Mouse (Mus musculus) lung, postnatal 14 days (tissue): ENCODE results near the gene Sall4.
"Not testable (repeated sequence)": the region's sequence is repeated elsewhere in the genome, so short reads cannot be mapped to it uniquely, and the experiment has no call there.

ENCODE experiments used
- DNase-seq: peaks from one replicate; pipeline ENCODE4 v3.0.0; 2021

Sall4 gene

DNA sequence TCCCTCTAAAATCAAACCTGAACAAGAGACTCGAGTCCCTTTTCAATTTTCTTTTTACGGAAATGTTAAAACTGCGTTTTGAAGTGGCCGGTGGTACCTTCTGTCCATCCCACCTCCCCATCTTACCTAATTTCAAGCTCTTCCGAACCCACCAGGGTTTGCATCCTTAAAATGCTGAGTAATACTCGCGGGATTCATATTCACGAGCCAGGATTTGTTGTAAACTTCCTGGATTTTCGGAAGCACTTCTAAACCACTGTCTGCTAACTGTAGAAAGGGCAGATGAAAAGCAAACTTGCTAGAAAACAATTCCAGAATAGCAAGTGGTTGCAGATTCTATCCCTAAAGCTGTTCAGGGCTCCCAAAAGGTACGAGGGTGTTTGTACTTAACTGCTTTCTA, at the start of gene Sall4:
Gene Sall4, minus strand, starts transcription at position 362 of the 400 bp plus-strand sequence.
- DNase-seq = no peak

DNA sequence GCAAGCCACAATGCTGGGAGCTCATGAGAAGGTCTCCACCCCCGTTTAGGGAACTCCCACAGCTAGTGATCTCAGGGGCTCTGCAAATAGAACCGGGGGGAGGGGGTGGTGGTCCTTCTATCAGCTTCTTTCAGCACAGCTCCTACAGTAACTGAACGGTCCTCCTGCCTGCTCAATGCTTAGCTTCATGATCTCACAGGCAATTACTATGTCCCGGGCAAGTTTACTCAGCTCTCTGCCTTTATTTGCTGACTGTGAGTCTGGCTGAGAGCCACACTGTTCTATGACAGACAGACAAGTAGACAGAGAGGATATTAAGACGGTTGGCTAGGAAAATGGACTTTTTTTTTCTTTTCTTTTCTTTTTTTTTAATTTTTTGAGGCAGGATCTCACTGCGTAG, 45.5 kb upstream of the Sall4 start:
- DNase-seq = no peak

DNA sequence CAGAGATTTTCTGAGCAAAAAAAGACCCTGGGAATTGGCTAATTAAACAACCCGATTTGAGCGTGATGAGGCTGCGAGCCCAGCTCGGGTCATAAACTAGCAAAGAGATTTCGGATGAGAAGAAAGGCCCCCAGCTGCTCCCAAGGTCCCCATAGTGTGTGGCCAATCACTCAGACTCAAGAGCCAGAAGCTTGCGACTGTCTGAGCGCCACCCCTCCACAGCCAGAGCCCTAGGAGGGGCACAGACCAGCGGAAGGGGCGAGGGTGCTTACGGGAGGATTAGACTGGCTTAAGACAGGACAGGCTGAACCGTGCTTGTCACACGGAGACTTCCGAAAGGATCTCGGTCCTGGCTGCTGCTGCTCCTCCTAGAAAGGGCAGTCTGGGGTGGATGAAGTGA, 42.2 kb upstream of the Sall4 start:
- DNase-seq = no peak

DNA sequence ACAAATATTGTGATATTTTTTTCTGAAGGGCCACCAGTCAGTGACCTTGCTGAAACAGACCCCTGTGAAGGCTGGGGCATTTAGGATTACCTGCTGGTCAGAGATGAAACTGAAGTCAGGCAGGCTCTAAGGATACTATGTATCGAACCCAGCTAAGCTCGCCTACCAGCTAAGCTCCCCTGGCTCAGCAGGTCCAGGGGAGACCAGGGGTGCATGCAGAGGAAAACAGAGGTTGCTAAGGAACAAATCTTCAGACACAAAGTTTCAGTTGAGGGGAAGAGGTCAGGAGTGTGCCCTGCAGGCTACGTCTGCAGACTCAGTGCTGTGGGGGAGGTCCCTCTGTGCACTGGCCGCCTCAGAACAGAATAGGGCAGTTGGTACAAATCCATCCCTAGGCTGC, 39.9 kb upstream of the Sall4 start:
- no peak for DNase-seq

DNA sequence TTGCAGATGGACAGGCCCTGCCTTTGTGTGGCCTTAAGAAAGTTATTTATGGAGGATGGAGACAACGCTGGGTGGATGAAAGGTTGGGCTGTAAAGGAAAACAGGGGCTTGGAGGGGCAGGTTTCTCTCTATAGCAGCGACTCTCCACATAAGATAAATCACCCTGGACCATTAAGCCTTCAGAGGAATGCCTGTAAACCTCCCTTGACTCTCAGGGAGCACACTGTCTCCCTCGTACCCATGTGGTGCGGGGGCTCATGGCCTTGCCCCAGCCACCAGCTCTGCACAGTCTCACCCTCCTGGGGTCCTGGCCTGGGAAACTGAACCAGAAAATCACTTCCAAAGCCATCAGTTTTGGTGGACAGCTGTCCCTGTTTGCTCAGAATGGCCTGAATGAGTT, 36.1 kb upstream of the Sall4 start:
- no peak for DNase-seq

DNA sequence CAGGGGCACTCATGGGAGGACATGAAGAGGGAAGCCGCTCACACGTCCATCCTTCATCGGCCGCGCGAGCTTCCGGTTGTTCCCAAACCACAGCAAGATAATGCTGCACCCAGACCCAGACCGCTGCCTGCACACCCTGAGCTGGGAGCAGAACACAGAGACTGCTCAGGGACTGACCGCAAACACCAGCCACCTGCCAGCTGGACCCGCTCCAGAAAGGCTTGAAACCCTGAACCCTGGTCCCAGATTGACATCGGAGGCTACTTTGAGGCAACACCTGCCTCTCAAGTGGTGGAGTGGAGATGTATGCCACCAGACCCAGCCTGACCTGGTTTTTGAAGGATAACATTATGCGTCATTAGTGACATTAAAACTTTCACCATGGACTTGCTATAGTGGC, 31.6 kb upstream of the Sall4 start:
- DNase-seq = no peak

DNA sequence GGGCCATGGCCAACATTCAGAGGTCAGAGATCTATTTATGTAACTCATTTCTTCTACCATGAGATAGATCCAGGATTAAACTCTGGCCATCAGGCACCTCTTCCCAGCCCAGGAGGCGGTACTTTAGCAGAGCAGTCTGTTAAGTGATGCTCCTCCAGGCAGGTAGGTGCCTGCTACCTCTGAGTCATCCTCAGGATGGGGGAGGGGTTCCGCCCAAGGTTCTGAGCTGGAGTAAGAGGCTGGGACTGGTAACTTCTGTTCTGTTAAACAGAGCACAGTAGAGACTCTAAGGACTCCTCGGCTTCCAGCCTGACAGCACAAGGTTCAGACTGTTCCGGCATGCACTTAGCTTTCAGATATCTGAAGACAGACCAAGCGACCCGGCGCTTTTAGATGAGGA, 31.2 kb upstream of the Sall4 start:
- no peak for DNase-seq

DNA sequence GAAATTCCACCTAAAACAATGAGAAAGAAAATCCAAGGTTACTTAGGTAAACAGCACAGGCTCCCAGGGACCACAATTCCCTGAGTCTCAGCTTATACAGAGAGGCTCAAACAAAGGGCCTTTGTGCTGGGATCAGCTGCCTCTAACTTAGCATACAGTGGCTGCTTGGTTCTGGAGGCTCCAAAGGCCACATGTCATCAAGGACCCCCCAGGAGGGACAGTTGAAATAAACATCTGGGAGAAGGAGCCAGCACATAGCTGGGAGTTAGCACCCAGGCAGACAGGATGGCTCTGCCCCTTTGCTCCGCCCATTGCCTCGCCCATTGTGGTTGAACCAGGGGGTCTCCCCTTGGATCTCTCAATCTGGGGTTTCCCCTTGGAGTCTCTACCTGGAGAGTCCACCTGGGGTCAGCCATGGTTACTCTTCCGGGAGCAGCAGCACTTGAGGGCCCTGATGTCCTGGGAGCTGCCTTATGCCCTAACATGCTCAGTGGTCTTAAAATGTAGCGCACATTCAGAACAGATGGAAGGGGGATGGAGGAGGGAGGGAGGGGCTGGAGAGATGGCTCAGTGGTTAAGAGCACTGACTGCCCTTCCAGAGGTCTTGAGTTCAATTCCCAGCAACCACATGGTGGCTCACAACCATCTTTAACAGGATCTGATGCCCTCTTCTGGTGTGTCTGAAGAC, 23.5 kb upstream of the Sall4 start:
- no peak for DNase-seq

DNA sequence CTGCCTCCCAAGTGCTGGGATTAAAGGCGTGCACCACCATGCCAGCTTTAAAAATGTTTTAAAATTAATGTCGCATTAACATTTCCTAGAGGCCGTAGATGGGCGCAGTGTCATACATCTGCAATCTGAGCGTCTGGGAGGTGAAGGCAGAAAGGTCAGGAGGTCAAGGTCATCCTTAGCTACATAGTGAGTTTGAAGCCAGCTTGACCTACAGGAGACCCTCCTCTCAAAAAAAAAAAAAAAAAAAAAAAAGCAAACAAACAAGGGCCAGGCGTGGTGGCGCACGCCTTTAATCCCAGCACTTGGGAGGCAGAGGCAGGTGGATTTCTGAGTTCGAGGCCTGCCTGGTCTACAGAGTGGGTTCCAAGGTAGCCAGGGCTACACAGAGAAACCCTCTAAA, 18.4 kb upstream of the Sall4 start:
- DNase-seq = no peak

DNA sequence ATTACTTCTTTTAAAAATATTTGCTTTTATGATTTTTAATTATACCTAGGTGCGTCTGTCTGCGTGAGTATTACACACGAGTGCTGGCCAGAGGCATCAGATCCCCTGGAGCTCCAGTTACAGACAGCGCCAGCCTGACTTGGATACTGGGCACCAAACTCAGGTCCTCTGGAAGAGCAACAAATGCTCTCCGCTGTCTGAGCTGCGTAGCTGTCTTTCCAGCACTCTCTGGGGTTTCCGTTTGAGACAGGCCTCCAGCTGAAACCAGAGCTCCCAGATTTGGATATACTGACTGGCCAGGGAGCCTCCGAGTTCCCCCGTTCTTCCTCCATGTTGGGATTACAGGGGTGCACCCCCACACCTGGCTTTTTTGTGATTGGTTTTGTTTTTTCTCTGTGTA, 12.9 kb upstream of the Sall4 start:
- no peak for DNase-seq

DNA sequence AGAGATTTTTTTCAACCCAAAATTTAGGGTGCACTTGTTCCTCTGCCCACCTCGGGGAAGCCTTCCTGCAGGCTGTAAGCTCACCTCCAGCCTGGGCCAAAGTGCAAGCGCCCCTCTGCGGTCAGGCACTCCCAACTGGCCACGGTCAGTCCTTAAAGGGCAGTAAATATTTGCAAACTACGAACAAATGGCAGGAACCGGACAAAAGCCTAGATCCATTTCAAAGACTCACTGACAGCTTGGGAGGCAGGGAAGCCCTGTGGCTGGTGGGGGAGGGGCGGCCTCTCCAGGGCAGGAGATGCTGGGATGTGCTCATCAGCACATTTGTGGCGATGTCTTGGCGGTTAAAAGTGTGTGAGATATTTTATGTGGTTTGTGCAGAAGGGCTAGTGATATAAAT, 12.3 kb upstream of the Sall4 start:
- no peak for DNase-seq

DNA sequence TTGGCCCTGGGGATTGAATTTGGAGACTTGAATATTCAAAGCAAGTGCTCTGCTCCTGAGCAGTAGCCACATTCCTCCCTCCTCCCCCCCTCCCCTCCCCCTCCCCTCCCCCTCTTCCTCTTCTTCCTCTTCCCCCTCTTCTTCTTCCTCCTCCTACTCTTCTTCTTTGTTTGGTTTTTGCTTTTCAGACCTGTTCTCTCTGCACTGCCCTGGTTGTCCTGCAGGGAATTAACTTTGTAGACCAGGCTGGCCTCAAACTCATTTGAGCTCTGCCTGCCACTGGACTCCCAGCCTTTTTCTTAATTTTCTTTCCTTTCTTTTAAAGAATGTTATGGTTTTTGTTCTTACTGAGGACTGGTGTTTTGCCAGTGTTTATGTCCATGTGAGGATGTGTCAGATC, 9.7 kb upstream of the Sall4 start:
- no peak for DNase-seq

DNA sequence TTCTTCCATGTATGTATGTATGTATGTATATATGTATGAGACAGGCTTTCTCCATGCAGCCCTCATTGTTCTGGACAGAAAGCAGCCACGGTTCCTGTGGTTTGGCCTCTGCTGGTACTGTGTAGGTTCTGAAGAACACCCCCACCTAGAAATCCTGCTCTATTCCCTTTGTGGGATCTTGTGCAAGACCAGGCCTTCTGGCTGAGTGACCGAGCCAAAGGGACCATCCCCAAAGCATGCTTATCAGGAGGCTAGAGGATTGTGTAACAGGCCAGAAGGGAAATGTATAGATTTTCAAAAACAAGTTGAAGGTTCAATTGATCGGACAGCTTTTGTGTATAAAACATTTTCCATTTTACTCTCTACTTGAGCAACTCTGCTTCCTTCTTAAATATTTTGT, 8.5 kb upstream of the Sall4 start:
- DNase-seq = no peak

DNA sequence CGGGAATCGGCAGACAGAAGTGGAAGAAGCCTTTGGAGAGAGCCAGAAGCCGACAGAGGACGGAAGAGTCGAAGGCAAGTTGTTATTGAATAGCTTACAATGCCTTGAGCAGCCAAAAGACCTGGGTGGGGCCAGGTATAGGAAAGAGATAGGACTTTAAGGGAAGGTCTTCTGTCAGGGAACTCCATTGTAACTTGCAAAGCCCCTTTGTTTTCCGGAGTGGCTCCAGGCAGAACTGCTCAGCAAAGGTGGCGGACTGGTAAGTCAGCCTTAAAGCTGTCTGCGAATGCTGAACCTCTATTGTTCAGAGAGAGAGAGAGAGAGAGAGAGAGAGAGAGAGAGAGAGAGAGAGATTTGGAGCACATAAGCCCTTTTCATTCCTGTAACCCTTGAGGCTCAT, 1.5 kb upstream of the Sall4 start:
- DNase-seq = no peak

DNA sequence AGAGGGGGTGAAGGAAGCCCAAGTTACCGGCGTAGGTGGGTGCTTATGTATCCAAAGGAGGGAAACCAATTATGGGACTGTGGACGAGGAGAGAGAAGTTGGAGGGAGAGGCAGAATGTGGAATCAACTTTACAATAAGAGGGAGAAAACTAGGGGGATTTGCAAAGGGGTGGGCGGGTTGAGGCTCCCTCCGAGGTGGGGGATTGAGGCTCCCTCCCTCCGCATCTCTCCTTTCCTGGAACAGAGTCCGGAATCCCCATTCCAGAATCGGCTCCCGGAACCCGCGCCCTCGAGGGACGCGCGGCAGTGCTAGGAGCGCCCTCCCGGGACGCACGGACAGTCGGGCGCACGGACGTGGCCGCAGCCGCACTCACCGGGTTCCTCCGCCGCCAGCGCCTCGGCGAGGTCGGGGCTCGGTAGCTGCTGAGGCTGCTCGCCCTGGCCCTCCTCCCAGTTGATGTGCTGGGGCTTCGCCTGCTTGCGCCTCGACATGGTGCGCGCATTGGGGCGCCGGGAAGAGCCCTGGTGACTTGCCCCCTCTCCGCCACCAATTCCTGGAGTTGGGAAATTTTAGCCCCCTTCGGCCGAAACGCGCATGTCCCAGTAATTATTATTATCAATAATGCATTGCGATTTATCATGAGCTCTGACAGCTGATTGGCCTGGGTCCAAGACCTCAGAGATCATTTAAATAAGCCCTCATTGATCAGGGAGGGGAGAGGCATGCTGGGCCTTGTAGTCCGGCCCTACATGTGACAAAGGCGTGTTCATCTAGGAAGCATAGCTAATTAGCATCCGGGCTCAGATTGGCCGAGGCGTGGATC, 993 bp downstream of the Sall4 start:
- DNase-seq = no peak

DNA sequence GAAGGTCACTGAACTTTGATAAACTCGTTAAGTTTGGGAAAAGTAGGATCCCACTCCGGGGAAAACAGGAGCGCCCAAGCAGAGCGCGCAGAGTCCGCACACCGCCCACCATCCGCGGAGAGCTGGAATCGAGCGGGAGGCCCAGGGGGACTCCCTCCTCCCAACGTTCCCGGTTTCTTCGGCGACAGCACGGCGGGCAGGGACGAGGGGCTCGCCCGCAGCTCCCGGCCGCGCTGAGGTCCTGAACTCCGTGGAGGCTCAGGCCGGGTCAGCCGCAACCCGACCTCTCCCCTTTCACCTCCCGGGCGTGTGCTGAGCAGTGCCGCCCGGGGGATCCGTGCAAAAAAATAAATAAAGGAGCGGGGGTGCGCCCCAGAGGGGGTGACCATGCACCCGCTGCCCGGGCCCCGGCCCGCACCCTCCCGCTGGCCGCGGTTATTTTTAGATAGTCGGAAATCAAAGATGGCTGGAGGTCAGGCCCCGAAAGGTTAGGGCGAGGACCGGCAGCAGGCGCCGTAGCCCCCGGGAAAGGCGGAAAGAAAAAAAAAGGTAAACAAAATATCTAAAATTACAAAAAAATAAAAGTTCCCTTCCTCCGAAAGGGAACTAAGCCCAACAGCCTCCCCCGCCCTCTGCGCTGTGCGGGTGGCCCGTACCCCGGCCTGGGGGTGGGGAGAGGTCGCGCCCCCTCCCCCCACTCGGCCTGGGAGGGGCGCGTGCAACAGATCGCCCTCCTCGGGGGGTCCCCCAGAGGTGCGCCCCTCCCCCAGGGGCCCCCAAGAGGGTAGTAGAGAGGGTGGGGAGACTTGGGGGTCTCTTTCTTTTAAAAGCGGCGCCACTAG, 1.8 kb downstream of the Sall4 start:
- no peak for DNase-seq

DNA sequence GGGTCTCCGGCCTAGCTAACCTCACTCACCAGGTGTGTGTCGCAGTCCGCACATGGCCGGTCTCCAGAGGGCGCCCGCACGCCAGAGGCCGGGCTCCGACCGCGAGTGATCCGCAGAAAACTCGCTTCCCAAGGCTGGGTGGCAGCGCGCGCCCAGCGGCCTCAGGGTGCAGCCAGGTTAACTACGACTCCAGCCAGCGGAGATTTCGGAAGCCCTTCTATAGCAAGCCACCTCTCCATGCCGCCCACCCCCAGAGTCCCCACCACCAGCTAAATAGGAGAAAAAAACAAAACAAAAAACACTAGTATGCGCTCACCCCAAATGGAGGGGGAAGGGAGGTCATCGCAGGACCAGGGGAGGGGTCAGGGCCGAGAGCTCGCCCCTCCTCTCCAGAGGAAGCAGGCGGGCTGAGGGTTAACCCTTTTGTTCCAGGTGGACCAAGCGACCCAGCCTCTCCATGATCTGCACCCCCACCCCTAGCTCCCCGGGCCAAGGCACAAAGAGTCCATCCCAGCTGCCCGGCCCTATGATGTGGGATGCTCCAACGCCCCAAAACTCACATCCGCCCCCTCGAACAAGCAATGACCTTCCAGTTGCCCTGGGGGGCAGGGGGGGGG, 2.6 kb downstream of the Sall4 start:
- peak; percentile 44 for DNase-seq

DNA sequence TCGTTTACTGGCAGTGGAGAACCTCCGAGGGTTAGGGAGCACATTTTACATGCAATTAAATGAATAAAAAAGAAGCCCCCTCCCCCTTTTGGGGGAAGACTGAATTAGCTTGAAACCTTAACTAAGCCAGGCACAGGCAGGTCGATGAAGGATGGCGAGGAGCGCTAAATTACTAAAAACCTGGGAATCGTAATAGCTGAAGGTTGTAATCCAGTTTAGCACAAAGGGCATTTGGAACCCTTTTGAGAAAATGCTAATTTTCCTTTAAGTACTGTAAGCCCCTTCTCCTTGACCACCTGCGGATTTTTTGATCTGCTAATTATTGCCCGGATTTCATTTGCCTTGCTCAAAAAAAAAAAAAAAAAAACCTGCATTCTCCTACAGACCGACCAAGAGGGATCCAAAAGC, 3.3 kb downstream of the Sall4 start:
- no peak for DNase-seq

DNA sequence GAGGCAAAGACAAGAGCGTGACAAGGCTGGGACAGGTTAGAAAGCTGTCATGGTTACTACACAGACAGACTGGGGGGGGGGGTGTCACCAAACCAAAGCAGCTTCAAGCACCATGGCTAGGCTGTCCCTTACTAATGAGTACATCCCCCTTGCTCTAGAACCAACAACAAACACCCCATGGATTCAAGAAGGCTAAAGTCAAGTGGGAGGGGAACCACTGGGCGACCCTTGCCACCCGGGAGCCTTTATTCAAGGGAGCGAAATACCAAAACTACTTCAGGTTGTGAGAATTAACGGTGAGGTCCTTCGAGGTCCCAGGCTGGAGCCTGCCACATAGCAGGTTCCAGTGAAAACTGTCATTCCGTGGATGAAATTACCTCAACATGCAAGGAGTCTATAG, 4.0 kb downstream of the Sall4 start:
- DNase-seq = no peak

DNA sequence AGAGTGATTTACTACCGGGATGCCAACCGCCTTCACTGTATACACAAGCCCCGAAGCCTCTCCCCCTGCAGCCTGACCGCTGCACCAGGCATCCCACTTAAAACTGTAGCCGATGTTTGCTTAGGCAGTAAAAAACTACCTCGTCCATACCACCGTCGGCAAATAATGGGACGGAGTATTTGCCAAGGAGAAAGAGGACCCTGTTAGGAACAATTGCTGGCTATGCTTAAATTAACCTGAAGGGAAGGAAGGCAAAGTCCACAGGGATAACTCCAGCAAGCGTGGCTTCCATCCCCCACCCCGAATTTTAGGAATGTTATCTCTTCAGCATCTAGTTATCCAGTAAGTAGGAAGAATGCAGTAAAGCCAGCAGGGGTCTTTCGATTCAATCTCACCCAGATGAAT, 5.3 kb downstream of the Sall4 start:
- DNase-seq = no peak

DNA sequence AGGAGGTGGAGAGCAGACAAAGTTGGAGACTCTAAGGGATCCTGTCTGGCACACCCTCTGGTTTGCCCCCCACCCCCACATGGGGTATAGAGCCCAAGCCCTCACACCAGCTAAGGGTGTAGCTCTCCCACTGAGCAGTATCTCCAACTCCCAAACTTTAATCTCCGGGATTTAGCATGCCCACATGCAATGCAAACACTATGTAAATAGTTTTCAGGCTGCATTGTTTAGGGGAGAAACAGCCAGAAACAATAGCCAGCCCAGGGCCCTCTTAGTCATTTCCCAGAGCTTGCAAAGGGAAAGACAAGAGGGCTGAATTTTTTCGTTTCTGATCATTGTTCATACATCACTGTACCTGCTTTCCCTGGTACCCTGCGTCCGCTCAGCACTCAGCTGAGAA, 5.8 kb downstream of the Sall4 start:
- no peak for DNase-seq

DNA sequence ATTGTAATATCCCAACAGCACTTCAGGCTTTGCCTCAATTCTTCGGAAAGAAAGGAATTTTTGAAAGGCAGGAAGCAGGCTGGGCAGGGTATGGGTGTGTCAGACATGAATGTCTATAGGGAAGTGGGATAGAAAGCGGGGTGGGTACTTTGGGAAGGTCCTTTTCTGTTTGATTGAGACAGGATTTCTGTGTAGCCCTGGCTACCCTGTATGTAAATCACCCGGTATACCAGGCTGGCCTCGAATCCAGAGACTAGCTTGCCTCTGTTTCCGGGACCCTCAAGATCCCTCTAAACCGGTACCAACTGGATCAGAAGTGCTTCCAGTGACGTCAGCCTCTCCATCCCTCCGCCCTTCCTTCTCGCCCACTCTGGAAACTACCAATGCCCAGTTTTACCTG, 6.6 kb downstream of the Sall4 start:
- DNase-seq = no peak

DNA sequence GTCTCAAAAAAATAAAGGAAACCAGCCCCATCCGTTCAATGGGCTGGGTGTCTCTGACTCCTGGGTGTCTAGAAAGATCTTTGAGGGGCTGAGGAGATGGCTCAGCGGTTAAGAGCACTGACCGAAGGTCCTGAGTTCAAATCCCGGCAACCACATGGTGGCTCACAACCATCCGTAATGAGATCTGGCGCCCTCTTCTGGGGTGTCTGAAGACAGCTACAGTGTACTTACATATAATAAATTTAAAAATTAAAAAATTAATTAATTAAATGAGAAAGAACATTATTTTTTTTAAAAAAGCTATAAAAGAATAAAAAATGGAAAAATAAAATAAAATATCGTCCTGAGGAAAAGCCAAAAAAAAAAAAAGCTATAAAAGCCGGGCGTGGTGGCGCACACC, 23.3 kb downstream of the Sall4 start:
- DNase-seq = not testable (repeated sequence)
